Mouse (Mus musculus) c-Kit-positive CD71-negative TER-119-negative erythroid progenitor cells, embryonic 14.5 days (primary cell): ENCODE results near the gene Lrrc63.
A peak's percentile ranks its signal among the peaks of the same experiment; 100 is the strongest.
"Not testable (repeated sequence)": the region's sequence is repeated elsewhere in the genome, so short reads cannot be mapped to it uniquely, and the experiment has no call there.

Experiments used
- DNase-seq: peaks from one replicate; pipeline ENCODE4 v3.0.0-alpha.2; 2013; ENCODE audit warnings: low read depth

Gene Lrrc63

GRCm38 (mm10) chr14:75130501-75131318 is at the start of gene Lrrc63, which contains the start of gene Lcp1:
TSS of gene Lrrc63 (minus strand) at chr14:75130881.
TSS of gene Lcp1 (plus strand) at chr14:75131101.
- DNase-seq: peak; percentile 60

GRCm38 (mm10) chr14:75179255-75179963 is 48.7 kb upstream of the Lrrc63 start:
- DNase-seq: no peak

GRCm38 (mm10) chr14:75178801-75179211 is 48.1 kb upstream of the Lrrc63 start:
- no peak for DNase-seq

GRCm38 (mm10) chr14:75178384-75178793 is 47.7 kb upstream of the Lrrc63 start:
- DNase-seq: no peak

- no peak for DNase-seq
Observed at GRCm38 (mm10) chr14:75177400-75177799, 46.7 kb upstream of the Lrrc63 start.

GRCm38 (mm10) chr14:75176425-75177045 is 45.9 kb upstream of the Lrrc63 start:
- DNase-seq: no peak

- DNase-seq: no peak
Observed at GRCm38 (mm10) chr14:75175781-75176180, 45.1 kb upstream of the Lrrc63 start.

- DNase-seq: no peak
Observed at GRCm38 (mm10) chr14:75174731-75175555, 44.3 kb upstream of the Lrrc63 start.

GRCm38 (mm10) chr14:75174296-75174695 is 43.6 kb upstream of the Lrrc63 start:
- DNase-seq: no peak

GRCm38 (mm10) chr14:75170546-75170945 is 39.9 kb upstream of the Lrrc63 start:
- no peak for DNase-seq

- no peak for DNase-seq
Observed at GRCm38 (mm10) chr14:75168501-75168900, 37.8 kb upstream of the Lrrc63 start.

- DNase-seq: no peak
Observed at GRCm38 (mm10) chr14:75165574-75166131, 35.0 kb upstream of the Lrrc63 start.

- no peak for DNase-seq
Observed at GRCm38 (mm10) chr14:75164345-75164744, 33.7 kb upstream of the Lrrc63 start.

GRCm38 (mm10) chr14:75163866-75164265 is 33.2 kb upstream of the Lrrc63 start:
- no peak for DNase-seq

GRCm38 (mm10) chr14:75159375-75159774 is 28.7 kb upstream of the Lrrc63 start:
- no peak for DNase-seq

- DNase-seq: no peak
Observed at GRCm38 (mm10) chr14:75154481-75154880, 23.8 kb upstream of the Lrrc63 start.

GRCm38 (mm10) chr14:75151146-75151545 is 20.5 kb upstream of the Lrrc63 start:
- no peak for DNase-seq

- DNase-seq: no peak
Observed at GRCm38 (mm10) chr14:75150653-75151052, 20.0 kb upstream of the Lrrc63 start.

GRCm38 (mm10) chr14:75148229-75148628 is 17.5 kb upstream of the Lrrc63 start:
- no peak for DNase-seq

GRCm38 (mm10) chr14:75147706-75148105 is 17.0 kb upstream of the Lrrc63 start:
- DNase-seq: not testable (repeated sequence)

GRCm38 (mm10) chr14:75139225-75139624 is 8.5 kb upstream of the Lrrc63 start:
- no peak for DNase-seq
